Mouse (Mus musculus) intestine, embryonic 14.5 days (tissue): ENCODE results near the gene Cdc42bpg. TPM values are rescaled to one million over a fixed set of nuclear protein-coding genes. Genes with fewer than 3 reads are reported as not detected.

Experiments used
- ATAC-seq: fragments of 200-750 bp; cut with Nextera tagmentation; replicated peaks from 2 replicates; pipeline ENCODE4 v1.8.0; 2017; ENCODE audit warnings: low read depth, moderate number of reproducible peaks, moderate TSS enrichment, moderate library complexity; ENCODE audit not compliant: low FRiP score, low TSS enrichment
- DNase-seq: peaks from one replicate; pipeline ENCODE4 v3.0.0-alpha.2; 2018; ENCODE audit warnings: low spot score
- H3K27ac ChIP-seq: fragments of 300-500 bp; sonication (generic); 2 replicates; pipeline ENCODE4 v1.5.1; 2014; ENCODE audit warnings: low read depth, mild to moderate bottlenecking, control low read depth
- H3K27me3 ChIP-seq: fragments of 300-500 bp; sonication (generic); replicated peaks from 2 replicates; pipeline ENCODE4 v1.6.1; 2014; ENCODE audit warnings: low read length, control low read depth; ENCODE audit not compliant: control insufficient read depth, insufficient read depth
- H3K36me3 ChIP-seq: fragments of 300-500 bp; sonication (generic); 2 replicates; pipeline ENCODE4 v1.6.1; 2014; ENCODE audit warnings: low read length, control low read depth; ENCODE audit not compliant: control insufficient read depth, insufficient read depth
- H3K4me1 ChIP-seq: fragments of 300-500 bp; sonication (generic); replicated peaks from 2 replicates; pipeline ENCODE4 v1.6.1; 2014; ENCODE audit warnings: low read length, control low read depth, mixed read lengths; ENCODE audit not compliant: control insufficient read depth, insufficient read depth
- H3K4me2 ChIP-seq: fragments of 300-500 bp; sonication (generic); 2 replicates; pipeline ENCODE4 v1.6.1; 2014; ENCODE audit warnings: low read length
- H3K4me3 ChIP-seq: fragments of 300-500 bp; sonication (generic); 2 replicates; pipeline ENCODE4 v1.5.1; 2014; ENCODE audit warnings: low read depth, low read length, control low read depth, mixed read lengths
- H3K9ac ChIP-seq: fragments of 300-500 bp; sonication (generic); 2 replicates; pipeline ENCODE4 v1.6.1; 2014; ENCODE audit warnings: mild to moderate bottlenecking, low read length
- H3K9me3 ChIP-seq: fragments of 300-500 bp; sonication (generic); 2 replicates; pipeline ENCODE4 v1.6.1; 2016; ENCODE audit warnings: low read length, control low read depth; ENCODE audit not compliant: control insufficient read depth
- WGBS: fragments of 180-500 bp; shearing (Covaris S2); extraction: QIAGEN DNeasy Blood & Tissue Kit; methylation state at CpG from one replicate; pipeline ENCODE4 v1.1.7; 2014; 5-methylcytosine and 5-hydroxymethylcytosine counted together
- microRNA counts: library from miRNA; unstranded; fragments of <30 nt; microRNA quantifications from one replicate; lab custom pipeline; 2016
- microRNA-seq: library from miRNA; unstranded; fragments of <30 nt; microRNA quantifications from one replicate; pipeline ENCODE4, GENCODE M21; 2016
- polyA plus RNA-seq: library from polyadenylated mRNA; unstranded; fragments of >200 nt; fragmentation: Nextera tagmentation; extraction: Ambion mirVana; gene quantifications from 2 replicates; pipeline ENCODE4 v1.2.1, GENCODE M21; 2014

Gene Cdc42bpg
- polyA plus RNA-seq, 1 experiment from 2014 or later: 1.5 TPM

DNA sequence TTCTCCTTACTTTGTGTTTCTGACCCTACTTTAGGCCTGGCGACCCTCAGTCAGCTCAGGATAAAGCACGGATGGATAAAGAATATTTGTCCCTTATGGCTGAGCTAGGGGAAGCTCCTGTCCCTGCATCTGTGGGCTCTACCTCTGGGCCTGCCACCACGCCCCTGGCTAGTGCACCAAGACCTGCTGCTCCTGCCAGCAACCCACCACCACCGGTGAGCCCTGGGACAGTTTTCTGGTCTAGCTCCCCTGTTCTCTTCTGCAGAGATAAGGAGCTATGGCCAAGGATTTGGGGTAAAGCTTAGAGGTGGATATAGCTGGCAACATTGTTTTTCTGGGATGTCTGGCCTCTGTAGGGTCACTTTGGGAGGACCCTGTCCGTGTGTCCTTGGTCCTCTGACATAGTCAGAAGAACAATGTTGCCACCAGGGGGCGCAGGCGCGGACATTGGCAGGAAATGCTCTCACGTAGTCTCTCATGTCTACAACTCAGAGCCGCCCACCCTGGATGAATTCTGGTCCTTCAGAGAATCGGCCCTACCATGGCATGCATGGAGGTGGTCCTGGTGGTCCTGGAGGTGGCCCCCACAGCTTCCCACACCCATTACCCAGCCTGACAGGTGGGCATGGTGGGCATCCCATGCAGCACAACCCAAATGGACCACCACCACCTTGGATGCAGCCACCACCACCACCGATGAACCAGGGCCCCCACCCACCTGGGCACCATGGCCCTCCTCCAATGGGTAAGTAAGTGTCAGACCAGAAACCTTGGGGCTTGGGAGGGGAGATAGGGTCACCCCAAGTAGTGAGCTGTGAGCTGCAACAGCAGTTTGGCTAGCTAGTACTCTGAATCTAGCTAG lies 67.5 kb downstream of the Cdc42bpg start:
- H3K4me3 ChIP-seq: no peak overlapping the region

DNA sequence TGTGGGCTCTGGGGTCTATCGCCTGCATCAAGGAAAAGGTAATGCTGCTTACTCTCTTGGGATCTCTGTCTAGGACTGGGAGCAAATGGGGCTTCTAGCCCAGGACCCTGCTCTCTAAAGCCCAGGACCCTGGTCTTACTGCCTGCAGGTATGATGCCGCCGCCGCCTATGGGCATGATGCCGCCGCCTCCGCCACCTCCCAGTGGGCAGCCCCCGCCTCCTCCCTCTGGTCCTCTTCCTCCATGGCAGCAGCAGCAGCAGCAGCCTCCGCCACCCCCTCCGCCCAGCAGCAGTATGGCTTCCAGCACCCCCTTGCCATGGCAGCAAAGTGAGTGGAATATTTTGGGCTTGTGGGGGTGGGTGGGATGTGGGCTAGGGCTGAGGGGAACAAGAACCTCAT lies 68.3 kb downstream of the Cdc42bpg start:
- DNase-seq (no peak), ATAC-seq (no peak)
- Histone ChIP-seq H3K9me3 (no peaks in the 10 kb centered on the region), H3K36me3 (peaks cover 99% of the 10 kb centered on the region), H3K9ac (no peak overlapping the region), H3K4me2 (no peak overlapping the region), H3K27ac (no peak overlapping the region), H3K27me3 (no peaks in the 10 kb centered on the region), H3K4me3 (no peak overlapping the region), H3K4me1 (no peaks in the 10 kb centered on the region)
- WGBS: 97% methylated on average over 10 of the region's 10 CpGs

More for the DNA sequence above, 67.5 kb downstream of the Cdc42bpg start:
- H3K27ac ChIP-seq: no peak overlapping the region
- H3K4me1 ChIP-seq: no peaks in the 10 kb centered on the region
- ATAC-seq (no peak), DNase-seq (peak; percentile 91)
- no peak overlapping the region for H3K4me2 ChIP-seq
- no peaks in the 10 kb centered on the region for H3K27me3 ChIP-seq
- H3K36me3 ChIP-seq: peaks cover 99% of the 10 kb centered on the region
- no peak overlapping the region for H3K9ac ChIP-seq
- WGBS: 73% methylated on average over 12 of the region's 12 CpGs
- H3K9me3 ChIP-seq: no peaks in the 10 kb centered on the region

MicroRNA genes within 50 kb of the gene (microRNA counts, 519-probe panel; counts per million panel counts)
- 4,883 counts per million, percentile 83 among the panel's probes with 10 or more counts for microRNA mmu-miR-192 (lab: Ali Mortazavi, UCI)

Small RNA genes within 50 kb of the gene (microRNA-seq; reads per million reads assigned to microRNA genes)
- gene Mir192: 4,126 reads per million, percentile 89 among the genes with 10 or more reads in this experiment
- 2,821 reads per million, percentile 87 among the genes with 10 or more reads in this experiment for gene Mir194-2
- gene Mir6989: 0.51 reads per million

Other genes starting within 250 kb of the Cdc42bpg start
- gene Mrpl49, start 248.7 kb upstream of the Cdc42bpg start, polyA plus RNA-seq: 82.1 and 82.5 TPM in 2 replicates
- 1,017 and 1,054 TPM in 2 replicates for gene Fau, start 248.6 kb upstream of the Cdc42bpg start, polyA plus RNA-seq
- 33.8 and 38.3 TPM in 2 replicates for gene Znhit2, start 245.3 kb upstream of the Cdc42bpg start, polyA plus RNA-seq
- gene Tm7sf2, start 238.1 kb upstream of the Cdc42bpg start, polyA plus RNA-seq: 30.6 and 31.4 TPM in 2 replicates
- 63.9 and 65.0 TPM in 2 replicates for gene Vps51, start 229.2 kb upstream of the Cdc42bpg start, polyA plus RNA-seq
- gene Tmem262, start 226.4 kb upstream of the Cdc42bpg start, polyA plus RNA-seq: not detected in 2 replicates
- 1.1 and 1.5 TPM in 2 replicates for gene Gm28374, start 224.2 kb upstream of the Cdc42bpg start, polyA plus RNA-seq
- gene Zfpl1, start 221.5 kb upstream of the Cdc42bpg start, polyA plus RNA-seq: 70.9 and 77.0 TPM in 2 replicates
- 43.3 and 44.1 TPM in 2 replicates for gene Cdca5, start 221.5 kb upstream of the Cdc42bpg start, polyA plus RNA-seq
- gene AC131692.1, start 212.0 kb upstream of the Cdc42bpg start, polyA plus RNA-seq: 0.22 and 0.59 TPM in 2 replicates
- 4.1 and 4.4 TPM in 2 replicates for gene Naaladl1, start 200.7 kb upstream of the Cdc42bpg start, polyA plus RNA-seq
- gene Sac3d1, start 187.8 kb upstream of the Cdc42bpg start, polyA plus RNA-seq: 53.9 and 59.9 TPM in 2 replicates
- 35.4 and 36.0 TPM in 2 replicates for gene Snx15, start 178.2 kb upstream of the Cdc42bpg start, polyA plus RNA-seq
- 0.30 and 1.1 TPM in 2 replicates for gene Batf2, start 165.5 kb upstream of the Cdc42bpg start, polyA plus RNA-seq
- 101 and 110 TPM in 2 replicates for gene Arl2, start 164.9 kb upstream of the Cdc42bpg start, polyA plus RNA-seq
- gene Majin, start 122.1 kb upstream of the Cdc42bpg start, polyA plus RNA-seq: not detected in 2 replicates
- 0.53 and 1.1 TPM in 2 replicates for gene Gpha2, start 80.1 kb upstream of the Cdc42bpg start, polyA plus RNA-seq
- gene Ppp2r5b, start 70.6 kb upstream of the Cdc42bpg start, polyA plus RNA-seq: 24.1 and 27.5 TPM in 2 replicates
- 11.6 and 12.9 TPM in 2 replicates for gene Atg2a, start 64.8 kb upstream of the Cdc42bpg start, polyA plus RNA-seq
- 46.9 and 47.7 TPM in 2 replicates for gene Ehd1, start 29.7 kb upstream of the Cdc42bpg start, polyA plus RNA-seq
- gene Men1, start 28.5 kb downstream of the Cdc42bpg start, polyA plus RNA-seq: 55.2 and 56.2 TPM in 2 replicates
- 7.6 and 9.2 TPM in 2 replicates for gene Map4k2, start 34.7 kb downstream of the Cdc42bpg start, polyA plus RNA-seq
- 135 and 143 TPM in 2 replicates for gene Sf1, start 57.2 kb downstream of the Cdc42bpg start, polyA plus RNA-seq
- 5.9 and 6.2 TPM in 2 replicates for gene Pygm, start 77.9 kb downstream of the Cdc42bpg start, polyA plus RNA-seq
- 30.0 and 31.8 TPM in 2 replicates for gene Rasgrp2, start 92.9 kb downstream of the Cdc42bpg start, polyA plus RNA-seq
- gene Nrxn2, start 112.3 kb downstream of the Cdc42bpg start, polyA plus RNA-seq: 1.9 and 2.1 TPM in 2 replicates
- not detected in 2 replicates for gene Slc22a12, start 236.6 kb downstream of the Cdc42bpg start, polyA plus RNA-seq